Mouse (Mus musculus) WW6 (cell line): ENCODE data around the gene Cntn4.

Experiments
- DNase-seq: peaks from one replicate; pipeline ENCODE4 v3.0.0-alpha.2; 2013; ENCODE audit warnings: low read depth, low spot score

The Cntn4 gene

GRCm38 (mm10) chr6:106458166-106458565 is 780.7 kb downstream of the Cntn4 start:
- no peak for DNase-seq

- no peak for DNase-seq
These were observed 784.9 kb downstream of the Cntn4 start for GRCm38 (mm10) chr6:106462403-106462802.

GRCm38 (mm10) chr6:106463857-106464256 is 786.4 kb downstream of the Cntn4 start:
- DNase-seq = no peak

- DNase-seq = no peak
These were observed 788.3 kb downstream of the Cntn4 start for GRCm38 (mm10) chr6:106465766-106466165.

GRCm38 (mm10) chr6:106466267-106467029 is 789.0 kb downstream of the Cntn4 start:
- no peak for DNase-seq

GRCm38 (mm10) chr6:106471840-106472608 is 794.6 kb downstream of the Cntn4 start:
- no peak for DNase-seq

DNA sequence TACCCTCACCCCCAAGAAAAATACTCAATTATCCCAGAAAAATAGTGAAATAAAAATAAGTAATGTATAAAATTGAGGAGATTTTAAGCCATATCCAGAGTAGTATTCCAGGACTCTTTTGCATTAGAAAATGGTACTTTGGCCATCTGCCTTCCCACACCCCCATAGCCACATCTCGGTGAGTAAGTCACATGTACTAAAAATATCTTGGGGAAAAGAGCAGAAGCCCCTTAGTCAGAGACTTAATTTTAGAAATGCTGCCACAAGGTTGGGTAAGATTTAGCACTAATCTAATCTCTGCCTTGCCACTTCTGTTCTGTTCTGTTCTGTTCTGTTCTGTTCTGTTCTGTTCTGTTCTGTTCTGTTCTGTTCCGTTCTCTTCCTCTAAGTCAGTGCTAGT is 796.4 kb downstream of the Cntn4 start:
- no peak for DNase-seq

GRCm38 (mm10) chr6:106481533-106481932 is 804.1 kb downstream of the Cntn4 start:
- no peak for DNase-seq

DNA sequence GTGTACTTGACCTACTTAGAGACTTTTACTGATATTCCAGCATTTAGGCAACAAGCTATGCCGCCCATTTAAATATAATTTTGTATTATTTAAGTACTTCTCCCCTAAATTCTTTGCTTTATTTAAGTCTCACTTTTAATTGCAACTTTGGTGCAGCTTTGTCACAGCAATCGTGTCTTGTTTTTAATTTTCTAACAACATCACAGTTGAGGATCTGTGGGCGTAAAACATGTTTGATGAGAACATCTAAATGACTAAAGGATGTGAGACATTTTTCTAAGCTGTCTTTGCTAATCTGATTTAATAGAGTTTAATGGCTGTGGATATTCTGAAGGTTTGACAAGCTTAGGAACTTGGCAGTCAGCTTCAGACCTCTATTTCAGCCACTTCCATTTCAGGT is 818.8 kb downstream of the Cntn4 start:
- no peak for DNase-seq

DNA sequence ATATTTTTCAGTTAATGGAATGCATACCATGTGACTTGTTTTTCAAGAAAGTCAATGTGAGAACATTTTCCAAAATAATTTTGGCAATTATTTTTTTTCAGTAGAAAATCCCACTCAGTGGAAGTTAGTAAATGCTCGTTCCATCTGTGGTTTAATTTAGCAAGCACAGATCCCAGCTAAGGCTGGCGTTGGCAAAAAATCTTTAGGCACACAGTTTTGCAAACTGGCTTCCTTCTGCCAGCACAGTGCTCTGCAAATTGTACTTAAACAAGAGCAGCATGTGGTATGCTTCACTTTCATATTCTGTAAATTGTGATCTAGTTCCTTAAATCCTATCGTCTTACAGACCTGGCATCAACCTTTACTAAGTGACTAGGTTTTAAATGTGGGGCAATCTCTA is 821.7 kb downstream of the Cntn4 start:
- no peak for DNase-seq

- DNase-seq = no peak
These were observed 826.5 kb downstream of the Cntn4 start for GRCm38 (mm10) chr6:106503961-106504360.

DNA sequence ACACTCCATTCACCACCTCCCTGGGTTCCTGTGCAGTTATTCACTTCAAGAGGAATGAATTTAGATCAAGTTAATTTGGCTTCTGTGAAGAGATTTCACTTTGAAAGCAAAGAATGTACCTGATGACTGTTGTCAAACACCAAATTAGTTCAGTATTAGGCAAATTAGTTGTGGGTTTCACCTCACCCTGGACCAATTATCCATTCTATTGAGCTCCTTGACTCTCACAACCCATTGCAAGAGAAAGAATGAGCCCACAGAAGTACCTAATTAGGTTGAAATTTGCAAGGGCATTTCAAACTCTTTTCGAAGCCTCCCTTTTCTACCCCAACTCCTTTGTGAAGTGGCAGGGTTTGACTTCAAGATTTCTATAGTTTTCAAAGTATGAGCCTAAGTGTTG is 842.9 kb downstream of the Cntn4 start:
- DNase-seq = no peak

- DNase-seq = no peak
These were observed 866.0 kb downstream of the Cntn4 start for GRCm38 (mm10) chr6:106543500-106543899.

- no peak for DNase-seq
These were observed 884.2 kb downstream of the Cntn4 start for GRCm38 (mm10) chr6:106561649-106562048.

- DNase-seq = no peak
These were observed 887.9 kb downstream of the Cntn4 start for GRCm38 (mm10) chr6:106565316-106565715.

DNA sequence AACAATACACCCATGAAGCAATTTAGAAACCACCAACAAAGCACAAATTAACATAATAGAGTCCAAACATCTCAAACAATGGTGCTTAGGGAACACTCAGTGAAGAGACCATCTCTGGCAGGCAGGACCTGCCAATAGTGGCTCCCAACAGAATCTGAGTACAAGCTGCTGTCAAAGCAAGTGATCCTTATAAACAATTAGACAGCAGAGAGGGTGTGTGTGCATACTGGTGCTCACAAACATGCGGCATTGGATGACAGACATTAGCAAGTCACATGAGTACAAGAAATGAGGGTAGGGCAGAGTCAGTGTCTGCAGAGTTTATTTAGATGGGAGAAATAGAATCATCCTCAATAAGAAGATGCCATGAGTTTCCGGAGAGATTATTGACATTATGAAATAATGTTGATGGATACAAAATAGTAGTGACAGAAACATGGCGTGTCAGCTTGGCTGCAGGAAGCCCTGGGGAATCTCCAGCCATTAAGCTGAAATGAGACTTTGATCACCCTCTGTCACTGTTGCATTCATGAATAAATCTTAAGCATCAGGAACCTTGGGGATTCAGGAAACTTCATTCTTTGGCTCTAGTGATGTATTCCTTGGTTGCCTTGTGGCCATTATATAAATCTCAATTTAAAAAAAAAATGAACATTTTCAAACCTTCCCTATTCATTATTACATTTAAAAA is 888.5 kb downstream of the Cntn4 start:
- no peak for DNase-seq

GRCm38 (mm10) chr6:106566929-106567621 is 889.6 kb downstream of the Cntn4 start:
- no peak for DNase-seq

DNA sequence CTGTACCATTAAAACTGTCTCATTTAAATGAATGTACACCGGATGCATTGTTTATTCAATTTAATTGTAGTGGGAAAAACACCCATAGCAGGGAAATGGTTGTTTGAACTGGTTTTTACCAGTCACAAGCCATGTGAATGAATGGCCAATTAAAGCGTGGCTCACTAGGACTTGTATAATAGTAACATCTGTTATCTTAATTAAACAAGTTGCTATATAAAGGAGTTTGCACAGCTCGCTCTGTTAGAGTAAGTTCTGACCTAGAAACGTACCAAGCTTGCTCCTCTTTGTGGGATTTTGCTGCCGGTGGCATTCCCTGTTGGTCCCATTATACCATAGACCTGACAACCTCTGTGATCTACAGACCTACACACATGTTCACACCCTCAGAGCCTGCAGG is 902.7 kb downstream of the Cntn4 start:
- no peak for DNase-seq

GRCm38 (mm10) chr6:106593756-106594155 is 916.3 kb downstream of the Cntn4 start:
- DNase-seq = no peak

- DNase-seq = no peak
These were observed 939.6 kb downstream of the Cntn4 start for GRCm38 (mm10) chr6:106617081-106617480.

DNA sequence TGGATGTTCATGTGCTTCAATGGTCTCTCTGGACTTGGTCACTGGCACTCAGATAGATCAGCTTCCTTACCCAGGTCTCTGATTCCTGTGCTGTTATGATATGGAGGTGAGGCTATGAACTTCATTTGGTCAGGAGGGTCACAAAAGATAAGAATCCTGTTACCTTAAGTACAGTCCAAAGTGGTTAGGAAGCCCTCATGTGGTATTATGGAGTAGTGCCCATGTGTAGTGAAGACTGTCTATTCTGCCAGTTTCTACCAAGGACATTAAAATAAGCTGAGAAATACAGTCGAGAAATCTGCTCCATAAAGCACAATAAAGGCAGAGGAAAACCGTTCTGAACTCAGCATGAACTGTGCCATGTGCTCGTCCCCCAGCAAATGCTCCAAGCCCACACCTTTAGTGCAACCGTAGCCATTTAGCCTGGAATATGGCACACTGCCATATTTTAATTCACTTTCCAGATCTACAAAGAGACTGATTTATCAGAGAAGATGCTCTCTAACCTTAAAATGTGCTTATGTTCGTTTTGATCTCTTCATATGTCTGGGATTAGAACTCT is 943.8 kb downstream of the Cntn4 start:
- DNase-seq = no peak

GRCm38 (mm10) chr6:106643026-106643425 is 965.6 kb downstream of the Cntn4 start:
- DNase-seq = no peak
